In genomic region chr10:94415950-94416844, GRCm38 (mm10) we compare ENCODE assay signal across 8 mouse cellular contexts.
DNase-seq lines count a peak whose midpoint lies in the region; ATAC-seq and TF ChIP-seq lines count a peak whose summit lies in the region.

No protein-coding gene starts in this region.

- H3K4me2 ChIP-seq in hindbrain, embryonic 14.5 days (replicated peaks) = peak overlapping the region; percentile 11
- peak overlapping the region; percentile 26 for H3K4me2 ChIP-seq in midbrain, embryonic 13.5 days (replicated peaks)

- no peaks in the 10 kb centered on the region for H3K9me3 ChIP-seq in hindbrain, embryonic 14.5 days (ENCODE audit: control insufficient read depth, low read length)
- H3K9me3 ChIP-seq in midbrain, embryonic 13.5 days = no peaks in the 10 kb centered on the region

- DNase-seq in layer of hippocampus, adult 2 months (ENCODE audit: low spot score in 2 of 2) = peak in 1 of 2 experiments; percentile 11
- DNase-seq in layer of hippocampus, adult 11-12 months (ENCODE audit: low spot score) = no peak
- DNase-seq in embryo, embryonic 9.5 days (ENCODE audit: extremely low spot score) = peak; percentile 28
- peak; percentile 31 for DNase-seq in hindbrain, embryonic 14.5 days (ENCODE audit: low spot score)
- no peak for DNase-seq in thymus, postnatal 10 days (ENCODE audit: low spot score in 2 of 2)
- no peak for DNase-seq in yolk sac, embryonic 10.5 days (ENCODE audit: low spot score)
- no peak for DNase-seq in spleen, postnatal 10 days (ENCODE audit: low spot score in 2 of 2)

- WGBS in hindbrain, embryonic 14.5 days = 27% methylated on average over 22 of the region's 22 CpGs
- 36% methylated on average over 22 of the region's 22 CpGs for whole genome bisulfite sequencing in midbrain, embryonic 13.5 days

- H3K9ac ChIP-seq in hindbrain, embryonic 14.5 days = peak overlapping the region; percentile 14; the same call in 1 of the 2 replicates
- H3K9ac ChIP-seq in midbrain, embryonic 13.5 days (replicated peaks) = no peak overlapping the region

- H3K4me1 ChIP-seq in hindbrain, embryonic 14.5 days (replicated peaks; ENCODE audit: control insufficient read depth, insufficient read depth, low read length) = peaks cover 34% of the 10 kb centered on the region
- H3K4me1 ChIP-seq in midbrain, embryonic 13.5 days (replicated peaks) = peaks cover 27% of the 10 kb centered on the region

- ATAC-seq in hindbrain, embryonic 14.5 days (ENCODE audit: low FRiP score) = no peak
- ATAC-seq in midbrain, embryonic 13.5 days = no peak

- no peaks in the 10 kb centered on the region for H3K27me3 ChIP-seq in hindbrain, embryonic 14.5 days (ENCODE audit: control insufficient read depth, insufficient read depth, low read length)
- no peaks in the 10 kb centered on the region for H3K27me3 ChIP-seq in midbrain, embryonic 13.5 days

- H3K4me3 ChIP-seq in layer of hippocampus, adult 2 months = no peak overlapping the region
- no peak overlapping the region for H3K4me3 ChIP-seq in hindbrain, embryonic 14.5 days (replicated peaks; ENCODE audit: low read length)
- no peak overlapping the region for H3K4me3 ChIP-seq in midbrain, embryonic 13.5 days (replicated peaks)

- no peak for TF ChIP-seq CTCF in layer of hippocampus, adult 2 months (conservative IDR thresholded peaks at IDR 0.05)

- H3K36me3 ChIP-seq in hindbrain, embryonic 14.5 days (replicated peaks; ENCODE audit: control insufficient read depth, insufficient read depth) = no peaks in the 10 kb centered on the region
- no peaks in the 10 kb centered on the region for H3K36me3 ChIP-seq in midbrain, embryonic 13.5 days

- peak overlapping the region; percentile 80 for H3K27ac ChIP-seq in layer of hippocampus, adult 2 months
- H3K27ac ChIP-seq in hindbrain, embryonic 14.5 days = no peak overlapping the region
- H3K27ac ChIP-seq in midbrain, embryonic 13.5 days = no peak overlapping the region

Comparison
In these comparisons a context has a peak if more than half of its experiments do, and no peak if none do; other contexts are left out.
1. DNase-seq: peak in embryo, embryonic 9.5 days (single experiment) and hindbrain, embryonic 14.5 days (single experiment); none in layer of hippocampus, adult 11-12 months (single experiment), thymus, postnatal 10 days (0 of 2), yolk sac, embryonic 10.5 days (single experiment) and spleen, postnatal 10 days (0 of 2).